Mouse (Mus musculus): ENCODE results near the gene Gm9495. TPM values are rescaled to one million over a fixed set of nuclear protein-coding genes. Genes with fewer than 3 reads are reported as not detected.
"Not testable (repeated sequence)": the region's sequence is repeated elsewhere in the genome, so short reads cannot be mapped to it uniquely, and the experiment has no call there.

Gene Gm9495
- not detected in 2 replicates for polyA plus RNA-seq (2012; ENCODE audit: insufficient read depth, insufficient read length, missing spikeins)

GRCm38 (mm10) chr8:69453465-69453864 is at the start of gene Gm9495:
Gene Gm9495, minus strand, starts transcription at chr8:69453565.
- H3K27ac ChIP-seq (ENCODE audit: insufficient read depth, low read depth, low read length); H3K4me3 ChIP-seq (ENCODE audit: insufficient read depth, low read length); H3K4me1 ChIP-seq (ENCODE audit: control insufficient read depth, insufficient read depth, low read length): not testable (repeated sequence)

- not testable (repeated sequence) for H3K4me1 ChIP-seq (ENCODE audit: control insufficient read depth, insufficient read depth, low read length); H3K27ac ChIP-seq (ENCODE audit: insufficient read depth, low read depth, low read length); H3K4me3 ChIP-seq (ENCODE audit: insufficient read depth, low read length)
Measured at GRCm38 (mm10) chr8:69474946-69475345, 21.6 kb upstream of the Gm9495 start.

DNA sequence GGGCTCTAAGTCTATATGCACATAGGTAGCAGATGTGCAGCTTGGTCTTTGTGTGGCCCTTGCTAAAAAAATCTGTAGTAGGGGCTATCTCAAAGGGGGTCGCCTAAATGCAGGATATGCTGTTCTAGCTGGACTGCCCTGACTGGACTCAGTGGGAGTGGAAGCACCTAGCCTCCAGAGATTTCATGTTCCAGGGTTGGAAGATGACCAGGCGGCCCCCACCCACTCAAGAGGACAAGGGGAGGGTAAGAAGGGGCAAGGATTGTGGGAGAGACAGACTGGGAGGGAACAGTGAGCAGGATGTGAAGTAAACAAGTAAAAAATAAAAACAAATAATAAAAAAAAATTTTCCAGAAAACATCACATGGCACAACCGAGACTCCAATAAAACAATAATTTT is 33.3 kb downstream of the Gm9495 start:
- not testable (repeated sequence) for H3K27ac ChIP-seq (ENCODE audit: insufficient read depth, low read depth, low read length); H3K4me1 ChIP-seq (ENCODE audit: control insufficient read depth, insufficient read depth, low read length); H3K4me3 ChIP-seq (ENCODE audit: insufficient read depth, low read length)

- no peak for TF ChIP-seq CTCF (IDR thresholded peaks at IDR 0.05; ENCODE audit: low read depth, low read length)
- no peak for TF ChIP-seq POLR2A (IDR thresholded peaks at IDR 0.05; ENCODE audit: borderline replicate concordance, low read depth, low read length)
- H3K27ac ChIP-seq (ENCODE audit: insufficient read depth, low read depth, low read length), result no peak overlapping the region
- H3K4me3 ChIP-seq (ENCODE audit: insufficient read depth, low read length), result no peak overlapping the region
- no peaks in the 10 kb centered on the region for H3K4me1 ChIP-seq (ENCODE audit: control insufficient read depth, insufficient read depth, low read length)
Measured at GRCm38 (mm10) chr8:69414326-69414725, 39.0 kb downstream of the Gm9495 start.

GRCm38 (mm10) chr8:69404768-69405167 is 48.6 kb downstream of the Gm9495 start:
- TF ChIP-seq CTCF (IDR thresholded peaks at IDR 0.05; ENCODE audit: low read depth, low read length) (no peak), POLR2A (IDR thresholded peaks at IDR 0.05; ENCODE audit: borderline replicate concordance, low read depth, low read length) (no peak)
- H3K4me1 ChIP-seq (ENCODE audit: control insufficient read depth, insufficient read depth, low read length), result no peaks in the 10 kb centered on the region
- H3K27ac ChIP-seq (ENCODE audit: insufficient read depth, low read depth, low read length), result no peak overlapping the region
- no peak overlapping the region for H3K4me3 ChIP-seq (ENCODE audit: insufficient read depth, low read length)

DNA sequence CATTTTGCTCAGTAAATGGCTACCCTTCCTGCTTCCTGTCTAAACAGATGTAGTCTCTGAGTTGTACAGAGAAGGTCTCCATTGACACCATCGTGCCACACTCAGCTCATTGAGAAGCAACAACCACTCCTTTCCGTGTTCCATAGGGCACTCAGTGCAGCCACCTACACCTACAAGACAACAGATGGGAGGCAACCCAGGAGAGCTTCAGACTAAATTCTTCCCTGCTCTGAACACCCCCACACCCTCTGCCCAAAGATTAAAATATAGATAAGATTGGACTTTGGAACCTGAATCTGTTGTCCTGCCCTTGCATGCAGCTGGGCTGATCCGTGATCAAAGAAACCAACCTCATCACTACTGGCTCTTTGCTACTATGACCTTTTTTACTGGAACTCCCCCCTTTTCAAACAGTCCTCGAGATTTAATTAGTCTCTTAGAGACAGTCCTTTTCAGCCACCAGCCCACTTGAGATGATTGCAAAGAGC is 53.4 kb downstream of the Gm9495 start:
- Histone ChIP-seq H3K27ac (ENCODE audit: insufficient read depth, low read depth, low read length) (no peak overlapping the region), H3K4me3 (ENCODE audit: insufficient read depth, low read length) (no peak overlapping the region)

GRCm38 (mm10) chr8:69399181-69399955 is 54.0 kb downstream of the Gm9495 start:
- 0 out of 2 replicates have a peak, but pooled peaks cover 2% of the 10 kb centered on the region for H3K4me1 ChIP-seq (ENCODE audit: control insufficient read depth, insufficient read depth, low read length)
- no peak overlapping the region for H3K27ac ChIP-seq (ENCODE audit: insufficient read depth, low read depth, low read length)
- H3K4me3 ChIP-seq (ENCODE audit: insufficient read depth, low read length), result no peak overlapping the region
- TF ChIP-seq CTCF (IDR thresholded peaks at IDR 0.05; ENCODE audit: low read depth, low read length) (no peak), POLR2A (IDR thresholded peaks at IDR 0.05; ENCODE audit: borderline replicate concordance, low read depth, low read length) (no peak)

More for the DNA sequence above, 53.4 kb downstream of the Gm9495 start:
- TF ChIP-seq POLR2A (IDR thresholded peaks at IDR 0.05; ENCODE audit: borderline replicate concordance, low read depth, low read length) (no peak), CTCF (IDR thresholded peaks at IDR 0.05; ENCODE audit: low read depth, low read length) (no peak)
- no peaks in the 10 kb centered on the region for H3K4me1 ChIP-seq (ENCODE audit: control insufficient read depth, insufficient read depth, low read length)

DNA sequence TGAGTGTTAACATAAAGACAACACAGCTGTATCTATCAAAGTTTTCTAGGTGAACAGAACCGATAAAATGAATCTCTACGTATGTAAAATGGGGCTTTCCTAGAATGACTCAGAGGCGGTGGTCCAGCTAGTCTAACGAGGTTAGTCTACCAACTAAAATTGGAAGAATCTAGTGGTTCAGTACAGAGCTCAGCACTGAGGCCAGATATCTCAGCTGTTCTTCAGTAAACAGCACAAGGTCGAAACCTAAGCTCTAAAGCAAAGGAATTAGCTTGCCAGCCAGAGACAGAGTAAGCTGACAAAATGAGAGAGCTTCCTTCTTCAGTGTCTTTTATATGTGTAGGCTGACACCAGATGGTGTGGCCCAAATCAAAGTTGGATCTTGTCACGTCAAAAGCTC is 57.2 kb downstream of the Gm9495 start:
- Histone ChIP-seq H3K4me1 (ENCODE audit: control insufficient read depth, insufficient read depth, low read length) (0 out of 2 replicates have a peak, but pooled peaks cover 3% of the 10 kb centered on the region), H3K27ac (ENCODE audit: insufficient read depth, low read depth, low read length) (no peak overlapping the region), H3K4me3 (ENCODE audit: insufficient read depth, low read length) (no peak overlapping the region)
- TF ChIP-seq CTCF (IDR thresholded peaks at IDR 0.05; ENCODE audit: low read depth, low read length) (no peak), POLR2A (IDR thresholded peaks at IDR 0.05; ENCODE audit: borderline replicate concordance, low read depth, low read length) (no peak)

- 0 out of 2 replicates have a peak, but pooled peaks cover 3% of the 10 kb centered on the region for H3K4me1 ChIP-seq (ENCODE audit: control insufficient read depth, insufficient read depth, low read length)
- H3K27ac ChIP-seq (ENCODE audit: insufficient read depth, low read depth, low read length), result peak overlapping the region; percentile 21
- peak overlapping the region; percentile 87 for H3K4me3 ChIP-seq (ENCODE audit: insufficient read depth, low read length)
- TF ChIP-seq POLR2A (IDR thresholded peaks at IDR 0.05; ENCODE audit: borderline replicate concordance, low read depth, low read length) (no peak), CTCF (IDR thresholded peaks at IDR 0.05; ENCODE audit: low read depth, low read length) (no peak)
Measured at GRCm38 (mm10) chr8:69395050-69395789, 58.1 kb downstream of the Gm9495 start.

DNA sequence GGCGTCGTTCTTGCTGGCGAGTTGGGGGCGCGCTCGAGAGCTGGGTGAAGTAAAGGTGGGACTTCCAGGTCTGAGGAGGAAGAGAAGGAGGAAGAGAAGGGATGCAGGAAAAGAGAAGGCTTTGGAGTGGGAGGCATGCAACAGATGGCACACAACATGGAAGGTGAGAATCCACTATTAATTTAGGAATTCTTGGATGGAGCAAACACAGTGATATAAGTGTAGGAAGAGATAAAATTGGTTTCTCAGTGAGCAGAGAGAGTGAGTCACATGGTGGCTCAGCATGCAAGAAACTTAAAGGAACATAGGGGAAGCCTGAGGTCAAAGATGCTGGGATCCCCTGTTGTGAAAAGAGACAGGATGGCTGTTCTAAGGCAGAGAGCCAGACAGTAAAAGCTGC is 69.0 kb downstream of the Gm9495 start:
- Histone ChIP-seq H3K4me3 (ENCODE audit: insufficient read depth, low read length) (no peak overlapping the region), H3K4me1 (ENCODE audit: control insufficient read depth, insufficient read depth, low read length) (no peaks in the 10 kb centered on the region), H3K27ac (ENCODE audit: insufficient read depth, low read depth, low read length) (no peak overlapping the region)
- TF ChIP-seq CTCF (IDR thresholded peaks at IDR 0.05; ENCODE audit: low read depth, low read length) (no peak), POLR2A (IDR thresholded peaks at IDR 0.05; ENCODE audit: borderline replicate concordance, low read depth, low read length) (no peak)

Other genes with a start within 250 kb of the Gm9495 start
- 5.8 and 7.6 TPM in 2 replicates for gene Zfp930, start 244.5 kb downstream of the Gm9495 start, polyA plus RNA-seq (2012; ENCODE audit: insufficient read depth, insufficient read length, missing spikeins)
- gene D130040H23Rik, start 182.5 kb downstream of the Gm9495 start, polyA plus RNA-seq (2012; ENCODE audit: insufficient read depth, insufficient read length, missing spikeins), result 11.7 and 15.2 TPM in 2 replicates
- not detected in 2 replicates for gene Gm7697, start 69.4 kb upstream of the Gm9495 start, polyA plus RNA-seq (2012; ENCODE audit: insufficient read depth, insufficient read length, missing spikeins)
- gene Zfp868, start 172.0 kb upstream of the Gm9495 start, polyA plus RNA-seq (2012; ENCODE audit: insufficient read depth, insufficient read length, missing spikeins), result 15.5 and 17.0 TPM in 2 replicates
- 1.5 and 1.9 TPM in 2 replicates for gene Zfp964, start 200.9 kb upstream of the Gm9495 start, polyA plus RNA-seq (2012; ENCODE audit: insufficient read depth, insufficient read length, missing spikeins)

All from bone marrow macrophage, adult 2 months (primary cell).